Mouse (Mus musculus): ENCODE measurements around the gene Pofut1. TPM values are rescaled to one million over a fixed set of nuclear protein-coding genes. Genes with fewer than 3 reads are reported as not detected.
"Not testable (repeated sequence)": the region's sequence is repeated elsewhere in the genome, so short reads cannot be mapped to it uniquely, and the experiment has no call there.

Gene Pofut1
- polyA plus RNA-seq, 1 experiment from 2014 or later = 5.6 TPM

GRCm38 (mm10) chr2:153239860-153240480 is 1.4 kb upstream of the Pofut1 start:
- Histone ChIP-seq H3K4me3 (peak overlapping the region; percentile 99), H3K27ac (replicated peaks) (0 out of 2 replicates have a peak overlapping the region, but pooled peaks have one; percentile 38), H3K9me3 (no peaks in the 10 kb centered on the region), H3K27me3 (no peaks in the 10 kb centered on the region), H3K36me3 (peaks cover 13% of the 10 kb centered on the region), H3K4me2 (peak overlapping the region; percentile 82), H3K4me1 (replicated peaks) (peaks cover 42% of the 10 kb centered on the region), H3K9ac (peak overlapping the region; percentile 99)
- WGBS = 10% methylated on average over 22 of the region's 22 CpGs
- ATAC-seq (ENCODE audit: low FRiP score, low read depth) = no peak

- WGBS = 2% methylated on average over 27 of the region's 33 CpGs
- H3K4me2 ChIP-seq = peak overlapping the region; percentile 82
- ATAC-seq (ENCODE audit: low FRiP score, low read depth) = peak; percentile 42
- H3K27me3 ChIP-seq = no peaks in the 10 kb centered on the region
- H3K27ac ChIP-seq (replicated peaks) = peak overlapping the region; percentile 91
- H3K36me3 ChIP-seq = peaks cover 5% of the 10 kb centered on the region
- peaks cover 42% of the 10 kb centered on the region for H3K4me1 ChIP-seq (replicated peaks)
- H3K4me3 ChIP-seq = peak overlapping the region; percentile 99
- no peaks in the 10 kb centered on the region for H3K9me3 ChIP-seq
- peak overlapping the region; percentile 99 for H3K9ac ChIP-seq
Measured at GRCm38 (mm10) chr2:153240701-153241235, 565 bp upstream of the Pofut1 start.

- ATAC-seq (ENCODE audit: low FRiP score, low read depth) = no peak
- H3K27ac ChIP-seq (replicated peaks) = peak overlapping the region; percentile 91; the same call in 1 of the 2 replicates
Measured at GRCm38 (mm10) chr2:153242156-153242555, 823 bp downstream of the Pofut1 start.

GRCm38 (mm10) chr2:153249751-153250150 is 8.4 kb downstream of the Pofut1 start:
- ATAC-seq (ENCODE audit: low FRiP score, low read depth) = no peak
- Histone ChIP-seq H3K4me1 (replicated peaks) (no peaks in the 10 kb centered on the region), H3K9ac (no peak overlapping the region), H3K36me3 (peaks cover 18% of the 10 kb centered on the region), H3K4me2 (no peak overlapping the region), H3K27ac (replicated peaks) (no peak overlapping the region), H3K27me3 (no peaks in the 10 kb centered on the region), H3K4me3 (no peak overlapping the region), H3K9me3 (no peaks in the 10 kb centered on the region)
- 96% methylated on average over 5 of the region's 5 CpGs for WGBS

More at GRCm38 (mm10) chr2:153242156-153242555, 823 bp downstream of the Pofut1 start:
- 64% methylated on average over 6 of the region's 6 CpGs for WGBS
- H3K4me1 ChIP-seq (replicated peaks) = peaks cover 42% of the 10 kb centered on the region
- H3K27me3 ChIP-seq = no peaks in the 10 kb centered on the region
- H3K4me2 ChIP-seq = peak overlapping the region; percentile 82
- H3K9me3 ChIP-seq = no peaks in the 10 kb centered on the region
- H3K4me3 ChIP-seq = peak overlapping the region; percentile 99
- peak overlapping the region; percentile 99 for H3K9ac ChIP-seq
- H3K36me3 ChIP-seq = no peaks in the 10 kb centered on the region

- Histone ChIP-seq H3K27ac (replicated peaks) (no peak overlapping the region), H3K27me3 (no peaks in the 10 kb centered on the region), H3K9ac (no peak overlapping the region), H3K4me3 (no peak overlapping the region), H3K9me3 (no peaks in the 10 kb centered on the region), H3K36me3 (peaks cover 11% of the 10 kb centered on the region), H3K4me1 (replicated peaks) (no peaks in the 10 kb centered on the region), H3K4me2 (no peak overlapping the region)
- 95% methylated on average over 2 of the region's 2 CpGs for WGBS
- no peak for ATAC-seq (ENCODE audit: low FRiP score, low read depth)
Measured at GRCm38 (mm10) chr2:153256604-153257003, 15.3 kb downstream of the Pofut1 start.

GRCm38 (mm10) chr2:153259030-153259863 is 17.9 kb downstream of the Pofut1 start:
- Histone ChIP-seq H3K27me3 (no peaks in the 10 kb centered on the region), H3K4me1 (replicated peaks) (no peaks in the 10 kb centered on the region), H3K36me3 (peaks cover 30% of the 10 kb centered on the region), H3K4me2 (no peak overlapping the region), H3K27ac (replicated peaks) (no peak overlapping the region), H3K9me3 (no peaks in the 10 kb centered on the region), H3K4me3 (no peak overlapping the region), H3K9ac (no peak overlapping the region)
- WGBS = 91% methylated on average over 12 of the region's 12 CpGs
- no peak for ATAC-seq (ENCODE audit: low FRiP score, low read depth)

- WGBS = 74% methylated on average over 3 of the region's 3 CpGs
- H3K36me3 ChIP-seq = peaks cover 32% of the 10 kb centered on the region
Measured at GRCm38 (mm10) chr2:153259864-153260674, 18.7 kb downstream of the Pofut1 start.

GRCm38 (mm10) chr2:153263053-153263452 is 21.7 kb downstream of the Pofut1 start:
- Histone ChIP-seq H3K4me1 (replicated peaks) (no peaks in the 10 kb centered on the region), H3K36me3 (peaks cover 41% of the 10 kb centered on the region), H3K9ac (no peak overlapping the region), H3K4me2 (no peak overlapping the region), H3K27me3 (no peaks in the 10 kb centered on the region), H3K4me3 (no peak overlapping the region), H3K27ac (replicated peaks) (no peak overlapping the region), H3K9me3 (no peaks in the 10 kb centered on the region)
- ATAC-seq (ENCODE audit: low FRiP score, low read depth) = no peak
- 91% methylated on average over 7 of the region's 7 CpGs for WGBS

More at GRCm38 (mm10) chr2:153259864-153260674, 18.7 kb downstream of the Pofut1 start:
- H3K27me3 ChIP-seq = no peaks in the 10 kb centered on the region
- no peak overlapping the region for H3K27ac ChIP-seq (replicated peaks)
- no peak overlapping the region for H3K9ac ChIP-seq
- H3K9me3 ChIP-seq = no peaks in the 10 kb centered on the region
- no peak for ATAC-seq (ENCODE audit: low FRiP score, low read depth)
- no peak overlapping the region for H3K4me3 ChIP-seq
- H3K4me2 ChIP-seq = no peak overlapping the region
- H3K4me1 ChIP-seq (replicated peaks) = no peaks in the 10 kb centered on the region

- no peaks in the 10 kb centered on the region for H3K4me1 ChIP-seq (replicated peaks)
- no peak overlapping the region for H3K4me3 ChIP-seq
- H3K9ac ChIP-seq = no peak overlapping the region
- no peak overlapping the region for H3K4me2 ChIP-seq
- whole genome bisulfite sequencing = 89% methylated on average over 2 of the region's 2 CpGs
- no peaks in the 10 kb centered on the region for H3K9me3 ChIP-seq
- peaks cover 27% of the 10 kb centered on the region for H3K36me3 ChIP-seq
- ATAC-seq (ENCODE audit: low FRiP score, low read depth) = no peak
- H3K27ac ChIP-seq (replicated peaks) = no peak overlapping the region
- no peaks in the 10 kb centered on the region for H3K27me3 ChIP-seq
Measured at GRCm38 (mm10) chr2:153267331-153267730, 26.0 kb downstream of the Pofut1 start.

GRCm38 (mm10) chr2:153270231-153270915 is 29.0 kb downstream of the Pofut1 start:
- H3K4me1 ChIP-seq (replicated peaks); H3K9ac ChIP-seq; H3K4me2 ChIP-seq; H3K36me3 ChIP-seq; ATAC-seq (ENCODE audit: low FRiP score, low read depth); H3K9me3 ChIP-seq; H3K27me3 ChIP-seq; H3K27ac ChIP-seq (replicated peaks); H3K4me3 ChIP-seq: not testable (repeated sequence)
- 72% methylated on average over 8 of the region's 8 CpGs for WGBS

- H3K4me1 ChIP-seq (replicated peaks); H3K9ac ChIP-seq; H3K9me3 ChIP-seq; H3K4me3 ChIP-seq; H3K27ac ChIP-seq (replicated peaks); H3K36me3 ChIP-seq; ATAC-seq (ENCODE audit: low FRiP score, low read depth); H3K4me2 ChIP-seq; H3K27me3 ChIP-seq: not testable (repeated sequence)
- WGBS = 83% methylated on average over 6 of the region's 6 CpGs
Measured at GRCm38 (mm10) chr2:153274200-153274918, 33.0 kb downstream of the Pofut1 start.
